Mouse (Mus musculus): Measurements from ENCODE around the gene Helq. TPM values are rescaled to one million over a fixed set of nuclear protein-coding genes. Genes with fewer than 3 reads are reported as not detected.

The Helq gene
- polyA plus RNA-seq, 1 experiment from 2014 or later, result 17.2 TPM

- H3K36me3 ChIP-seq (ENCODE audit: control insufficient read depth, insufficient read depth, low read length), result no peaks in the 10 kb centered on the region
- H3K4me2 ChIP-seq (ENCODE audit: low read length), result no peak overlapping the region
- H3K4me3 ChIP-seq (ENCODE audit: low read length), result no peak overlapping the region
- H3K9me3 ChIP-seq (ENCODE audit: control insufficient read depth, low read length), result no peaks in the 10 kb centered on the region
- no peak overlapping the region for H3K27ac ChIP-seq (ENCODE audit: low read depth, low read length)
- 88% methylated on average over 4 of the region's 4 CpGs for WGBS
- H3K4me1 ChIP-seq (ENCODE audit: control insufficient read depth, insufficient read depth, low read depth, low read length), result peaks cover 3% of the 10 kb centered on the region
- H3K9ac ChIP-seq (ENCODE audit: low read depth, low read length), result no peak overlapping the region
- no peaks in the 10 kb centered on the region for H3K27me3 ChIP-seq (replicated peaks; ENCODE audit: control insufficient read depth, insufficient read depth, low read length)
- no peak for ATAC-seq
Observed at GRCm38 (mm10) chr5:100818341-100818740, 19.9 kb upstream of the Helq start.

- no peak for ATAC-seq
- 80% methylated on average over 5 of the region's 5 CpGs for WGBS
- H3K4me1 ChIP-seq (ENCODE audit: control insufficient read depth, insufficient read depth, low read depth, low read length), result peaks cover 7% of the 10 kb centered on the region
- H3K4me2 ChIP-seq (ENCODE audit: low read length), result no peak overlapping the region
- H3K9ac ChIP-seq (ENCODE audit: low read depth, low read length), result no peak overlapping the region
- H3K4me3 ChIP-seq (ENCODE audit: low read length), result no peak overlapping the region
- H3K27ac ChIP-seq (ENCODE audit: low read depth, low read length), result no peak overlapping the region
- H3K36me3 ChIP-seq (ENCODE audit: control insufficient read depth, insufficient read depth, low read length), result peaks cover 16% of the 10 kb centered on the region
- H3K9me3 ChIP-seq (ENCODE audit: control insufficient read depth, low read length), result no peaks in the 10 kb centered on the region
- H3K27me3 ChIP-seq (replicated peaks; ENCODE audit: control insufficient read depth, insufficient read depth, low read length), result no peaks in the 10 kb centered on the region
Observed at GRCm38 (mm10) chr5:100794084-100794483, 4.3 kb downstream of the Helq start.

- Histone ChIP-seq H3K4me1 (ENCODE audit: control insufficient read depth, insufficient read depth, low read depth, low read length) (peaks cover 1% of the 10 kb centered on the region), H3K9ac (ENCODE audit: low read depth, low read length) (no peak overlapping the region), H3K4me3 (ENCODE audit: low read length) (no peak overlapping the region), H3K27me3 (replicated peaks; ENCODE audit: control insufficient read depth, insufficient read depth, low read length) (no peaks in the 10 kb centered on the region), H3K36me3 (ENCODE audit: control insufficient read depth, insufficient read depth, low read length) (peaks cover 27% of the 10 kb centered on the region), H3K27ac (ENCODE audit: low read depth, low read length) (no peak overlapping the region), H3K4me2 (ENCODE audit: low read length) (no peak overlapping the region), H3K9me3 (ENCODE audit: control insufficient read depth, low read length) (no peaks in the 10 kb centered on the region)
- 90% methylated on average over 7 of the region's 7 CpGs for WGBS
- no peak for ATAC-seq
Observed at GRCm38 (mm10) chr5:100792261-100792660, 6.1 kb downstream of the Helq start.

GRCm38 (mm10) chr5:100787527-100787926 is 10.9 kb downstream of the Helq start:
- Histone ChIP-seq H3K27me3 (replicated peaks; ENCODE audit: control insufficient read depth, insufficient read depth, low read length) (no peaks in the 10 kb centered on the region), H3K9ac (ENCODE audit: low read depth, low read length) (no peak overlapping the region), H3K4me1 (ENCODE audit: control insufficient read depth, insufficient read depth, low read depth, low read length) (no peaks in the 10 kb centered on the region), H3K4me3 (ENCODE audit: low read length) (no peak overlapping the region), H3K36me3 (ENCODE audit: control insufficient read depth, insufficient read depth, low read length) (peaks cover 29% of the 10 kb centered on the region), H3K9me3 (ENCODE audit: control insufficient read depth, low read length) (no peaks in the 10 kb centered on the region), H3K27ac (ENCODE audit: low read depth, low read length) (no peak overlapping the region), H3K4me2 (ENCODE audit: low read length) (no peak overlapping the region)
- 94% methylated on average over 9 of the region's 9 CpGs for WGBS
- no peak for ATAC-seq

GRCm38 (mm10) chr5:100779002-100779401 is 19.4 kb downstream of the Helq start:
- Histone ChIP-seq H3K4me2 (ENCODE audit: low read length) (no peak overlapping the region), H3K4me3 (ENCODE audit: low read length) (no peak overlapping the region), H3K27me3 (replicated peaks; ENCODE audit: control insufficient read depth, insufficient read depth, low read length) (no peaks in the 10 kb centered on the region), H3K4me1 (ENCODE audit: control insufficient read depth, insufficient read depth, low read depth, low read length) (no peaks in the 10 kb centered on the region), H3K9ac (ENCODE audit: low read depth, low read length) (no peak overlapping the region), H3K36me3 (ENCODE audit: control insufficient read depth, insufficient read depth, low read length) (peaks cover 31% of the 10 kb centered on the region), H3K9me3 (ENCODE audit: control insufficient read depth, low read length) (no peaks in the 10 kb centered on the region), H3K27ac (ENCODE audit: low read depth, low read length) (no peak overlapping the region)
- no peak for ATAC-seq
- 95% methylated on average over 13 of the region's 13 CpGs for WGBS

- H3K4me2 ChIP-seq (ENCODE audit: low read length), result no peak overlapping the region
- peaks cover 33% of the 10 kb centered on the region for H3K36me3 ChIP-seq (ENCODE audit: control insufficient read depth, insufficient read depth, low read length)
- no peak overlapping the region for H3K27ac ChIP-seq (ENCODE audit: low read depth, low read length)
- H3K9me3 ChIP-seq (ENCODE audit: control insufficient read depth, low read length), result no peaks in the 10 kb centered on the region
- no peak for ATAC-seq
- no peaks in the 10 kb centered on the region for H3K27me3 ChIP-seq (replicated peaks; ENCODE audit: control insufficient read depth, insufficient read depth, low read length)
- no peaks in the 10 kb centered on the region for H3K4me1 ChIP-seq (ENCODE audit: control insufficient read depth, insufficient read depth, low read depth, low read length)
- no peak overlapping the region for H3K9ac ChIP-seq (ENCODE audit: low read depth, low read length)
- WGBS, result 92% methylated on average over 5 of the region's 5 CpGs
- H3K4me3 ChIP-seq (ENCODE audit: low read length), result no peak overlapping the region
Observed at GRCm38 (mm10) chr5:100776900-100777299, 21.5 kb downstream of the Helq start.

- Histone ChIP-seq H3K27ac (ENCODE audit: low read depth, low read length) (no peak overlapping the region), H3K4me1 (ENCODE audit: control insufficient read depth, insufficient read depth, low read depth, low read length) (no peaks in the 10 kb centered on the region), H3K9ac (ENCODE audit: low read depth, low read length) (no peak overlapping the region), H3K4me2 (ENCODE audit: low read length) (no peak overlapping the region), H3K36me3 (ENCODE audit: control insufficient read depth, insufficient read depth, low read length) (peaks cover 35% of the 10 kb centered on the region), H3K27me3 (replicated peaks; ENCODE audit: control insufficient read depth, insufficient read depth, low read length) (no peaks in the 10 kb centered on the region), H3K4me3 (ENCODE audit: low read length) (no peak overlapping the region), H3K9me3 (ENCODE audit: control insufficient read depth, low read length) (no peaks in the 10 kb centered on the region)
- no peak for ATAC-seq
- 91% methylated on average over 13 of the region's 13 CpGs for WGBS
Observed at GRCm38 (mm10) chr5:100775778-100776404, 22.5 kb downstream of the Helq start.

GRCm38 (mm10) chr5:100771575-100771974 is 26.8 kb downstream of the Helq start:
- H3K4me1 ChIP-seq (ENCODE audit: control insufficient read depth, insufficient read depth, low read depth, low read length), result no peaks in the 10 kb centered on the region
- H3K4me2 ChIP-seq (ENCODE audit: low read length), result no peak overlapping the region
- WGBS, result 97% methylated on average over 4 of the region's 4 CpGs
- no peak for ATAC-seq
- peaks cover 37% of the 10 kb centered on the region for H3K36me3 ChIP-seq (ENCODE audit: control insufficient read depth, insufficient read depth, low read length)
- no peak overlapping the region for H3K27ac ChIP-seq (ENCODE audit: low read depth, low read length)
- H3K27me3 ChIP-seq (replicated peaks; ENCODE audit: control insufficient read depth, insufficient read depth, low read length), result no peaks in the 10 kb centered on the region
- H3K4me3 ChIP-seq (ENCODE audit: low read length), result no peak overlapping the region
- H3K9ac ChIP-seq (ENCODE audit: low read depth, low read length), result no peak overlapping the region
- H3K9me3 ChIP-seq (ENCODE audit: control insufficient read depth, low read length), result no peaks in the 10 kb centered on the region

- 93% methylated on average over 7 of the region's 7 CpGs for WGBS
- Histone ChIP-seq H3K4me3 (ENCODE audit: low read length) (no peak overlapping the region), H3K9ac (ENCODE audit: low read depth, low read length) (no peak overlapping the region), H3K4me2 (ENCODE audit: low read length) (no peak overlapping the region), H3K27ac (ENCODE audit: low read depth, low read length) (no peak overlapping the region), H3K9me3 (ENCODE audit: control insufficient read depth, low read length) (no peaks in the 10 kb centered on the region), H3K27me3 (replicated peaks; ENCODE audit: control insufficient read depth, insufficient read depth, low read length) (no peaks in the 10 kb centered on the region), H3K36me3 (ENCODE audit: control insufficient read depth, insufficient read depth, low read length) (peaks cover 49% of the 10 kb centered on the region), H3K4me1 (ENCODE audit: control insufficient read depth, insufficient read depth, low read depth, low read length) (no peaks in the 10 kb centered on the region)
- no peak for ATAC-seq
Observed at GRCm38 (mm10) chr5:100766026-100766425, 32.4 kb downstream of the Helq start.

- H3K4me3 ChIP-seq (ENCODE audit: low read length), result no peak overlapping the region
- ATAC-seq, result no peak
- WGBS, result 87% methylated on average over 7 of the region's 7 CpGs
- H3K27ac ChIP-seq (ENCODE audit: low read depth, low read length), result no peak overlapping the region
- H3K4me1 ChIP-seq (ENCODE audit: control insufficient read depth, insufficient read depth, low read depth, low read length), result no peaks in the 10 kb centered on the region
- H3K9ac ChIP-seq (ENCODE audit: low read depth, low read length), result no peak overlapping the region
- H3K36me3 ChIP-seq (ENCODE audit: control insufficient read depth, insufficient read depth, low read length), result peaks cover 32% of the 10 kb centered on the region
- H3K4me2 ChIP-seq (ENCODE audit: low read length), result no peak overlapping the region
- no peaks in the 10 kb centered on the region for H3K9me3 ChIP-seq (ENCODE audit: control insufficient read depth, low read length)
- H3K27me3 ChIP-seq (replicated peaks; ENCODE audit: control insufficient read depth, insufficient read depth, low read length), result no peaks in the 10 kb centered on the region
Observed at GRCm38 (mm10) chr5:100761736-100762135, 36.7 kb downstream of the Helq start.

Data from hindbrain, embryonic 16.5 days (tissue).